ENCODE assay signal across 15 mouse cellular contexts in the genomic region with DNA sequence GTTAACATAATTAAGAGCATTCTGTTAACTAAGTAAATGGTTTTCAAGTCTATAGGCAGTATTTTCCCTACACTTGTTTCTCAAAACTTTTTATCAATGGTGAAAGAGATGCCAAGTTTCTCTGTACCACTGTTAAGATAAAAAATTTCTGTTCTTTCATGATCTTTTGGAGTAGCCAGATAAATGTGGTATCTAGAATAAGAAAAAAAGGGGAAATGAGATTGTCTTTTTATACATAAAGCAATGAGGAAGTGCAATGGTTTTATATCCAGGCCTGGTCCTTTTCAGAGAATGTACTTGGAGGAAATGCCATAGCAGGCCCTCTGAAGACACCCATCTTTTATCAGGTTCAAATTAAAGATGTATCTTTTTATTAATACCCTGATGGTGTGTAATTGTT.
"Had no signal": no experiment of that assay in that cellular context is flagged by ENCODE, and none has a peak within 500 bp of the region (broad histone marks: within the 10 kb centered on the region; RNA-seq: fewer than 3 reads in every experiment).

No protein-coding gene starts in this region.

- DNase-seq: kidney, postnatal 10 days; kidney, postnatal 4 days; liver; lung, embryonic 14.5 days; lung, postnatal 14 days; midbrain, embryonic 14.5 days; retina, postnatal 1 day; right cerebral cortex, postnatal 14 days; thymus, postnatal 36 days had no signal

- H3K9me3 ChIP-seq: neural tube, embryonic 12.5 days had no signal

- H3K36me3 ChIP-seq: neural tube, embryonic 12.5 days had no signal

- H3K27ac ChIP-seq: limb, embryonic 12.5 days; liver, embryonic 14.5 days; midbrain, embryonic 10.5 days; neural tube, embryonic 12.5 days had no signal

- H3K9ac ChIP-seq: limb, embryonic 12.5 days; liver, embryonic 14.5 days; lung, embryonic 14.5 days; neural tube, embryonic 12.5 days had no signal

- H3K4me3 ChIP-seq: layer of hippocampus, adult 2 months; limb, embryonic 12.5 days; midbrain, embryonic 10.5 days; neural tube, embryonic 12.5 days had no signal

- H3K4me1 ChIP-seq: limb, embryonic 12.5 days; neural tube, embryonic 12.5 days had no signal

- H3K27me3 ChIP-seq: limb, embryonic 12.5 days; neural tube, embryonic 12.5 days had no signal

- H3K4me2 ChIP-seq: limb, embryonic 12.5 days; lung, embryonic 14.5 days; neural tube, embryonic 12.5 days had no signal

- ATAC-seq: intestine, embryonic 16.5 days had no signal
